Mouse (Mus musculus): ENCODE data around the gene 4930544D05Rik. TPM values are rescaled to one million over a fixed set of nuclear protein-coding genes. Genes with fewer than 3 reads are reported as not detected.

The 4930544D05Rik gene
- total RNA-seq, 2 experiments from 2014 or later = not detected

- intact Hi-C loops (cut with DNase I) = no loop called here
- no peak for DNase-seq
Observed at GRCm38 (mm10) chr11:70597301-70597700, 18.3 kb upstream of the 4930544D05Rik start.

GRCm38 (mm10) chr11:70598451-70598953 is 17.1 kb upstream of the 4930544D05Rik start:
- intact Hi-C loops (cut with DNase I) = no loop called here
- DNase-seq = no peak

DNA sequence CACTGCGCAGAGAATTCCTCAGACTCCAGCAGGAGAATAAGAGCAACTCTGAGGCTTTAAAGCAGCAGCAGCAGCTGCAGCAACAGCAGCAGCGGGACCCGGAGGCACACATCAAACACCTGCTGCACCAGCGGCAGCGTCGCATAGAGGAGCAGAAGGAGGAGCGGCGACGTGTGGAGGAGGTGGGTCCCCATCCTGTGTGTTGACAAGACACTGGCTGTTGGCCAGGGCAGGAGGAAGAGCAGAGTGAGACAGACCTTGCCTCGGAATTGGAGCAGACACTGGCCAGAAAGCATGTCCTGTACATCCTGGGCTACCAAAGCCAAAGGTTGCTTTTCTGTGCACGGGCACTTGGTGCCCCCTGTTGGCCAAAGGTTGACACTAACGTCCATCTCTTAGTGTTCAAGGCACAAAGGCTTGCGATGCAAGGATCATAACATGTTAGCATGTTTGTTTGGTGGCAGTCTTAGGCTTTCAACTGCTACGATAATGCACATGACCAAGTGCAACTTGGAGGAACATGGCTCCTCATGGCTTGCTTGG is 10.6 kb upstream of the 4930544D05Rik start:
- peak; percentile 79 for DNase-seq
- intact Hi-C loops (cut with DNase I) = loop anchor here (10.0 kb wide), 1 partner anchor 160 kb away; no protein-coding TSS in a partner anchor

GRCm38 (mm10) chr11:70606717-70607116 is 8.9 kb upstream of the 4930544D05Rik start:
- intact Hi-C loops (cut with DNase I) = loop anchor here (10.0 kb wide), 1 partner anchor 162 kb away; no protein-coding TSS in a partner anchor
- DNase-seq = no peak

DNA sequence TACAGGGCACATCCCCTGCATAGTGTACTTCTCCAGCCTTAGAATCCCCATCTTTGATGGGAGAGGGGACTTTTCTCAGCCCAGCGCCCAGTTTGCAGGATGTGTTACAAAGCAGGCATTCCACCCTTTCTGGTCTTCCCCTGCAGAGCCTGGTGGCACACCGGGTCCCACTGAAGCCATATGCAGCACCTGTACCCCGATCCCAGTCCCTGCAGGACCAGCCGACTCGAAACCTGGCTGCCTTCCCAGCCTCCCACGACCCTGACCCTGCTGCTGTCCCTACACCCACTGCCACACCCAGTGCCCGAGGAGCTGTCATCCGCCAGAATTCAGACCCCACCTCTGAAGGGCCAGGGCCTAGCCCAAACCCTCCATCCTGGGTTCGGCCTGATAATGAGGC is 8.0 kb upstream of the 4930544D05Rik start:
- intact Hi-C loops (cut with DNase I) = loop anchor here (10.0 kb wide), 1 partner anchor 163 kb away; no protein-coding TSS in a partner anchor
- no peak for DNase-seq

DNA sequence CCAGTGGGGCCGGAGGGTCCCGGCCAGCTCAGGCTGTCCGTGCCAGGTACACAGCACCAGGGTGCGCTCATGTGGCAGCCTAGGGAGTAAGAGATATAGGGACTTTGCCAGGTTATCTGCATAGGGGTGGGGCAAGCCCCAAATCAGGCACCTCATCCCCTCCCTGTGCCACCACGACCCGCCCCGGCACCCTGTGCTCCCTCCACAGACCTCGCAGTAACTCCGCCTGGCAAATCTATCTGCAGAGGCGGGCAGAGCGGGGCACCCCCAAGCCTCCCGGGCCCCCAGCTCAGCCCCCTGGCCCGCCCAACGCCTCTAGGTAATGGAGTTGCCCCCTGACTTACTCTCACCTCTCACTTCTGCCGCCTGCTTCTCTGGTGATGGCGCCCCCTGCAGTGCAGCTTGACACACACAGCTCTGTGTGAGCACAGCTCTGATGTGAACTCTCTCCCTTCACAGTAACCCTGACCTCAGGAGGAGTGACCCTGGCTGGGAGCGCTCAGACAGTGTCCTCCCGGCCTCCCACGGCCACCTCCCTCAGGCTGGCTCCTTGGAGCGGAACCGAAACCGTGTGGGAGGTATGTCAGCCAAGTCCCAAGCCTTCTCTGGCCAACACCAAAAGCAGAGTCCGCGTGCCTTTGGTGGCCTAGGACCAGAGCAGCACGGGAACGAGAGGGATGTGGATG is 7.1 kb upstream of the 4930544D05Rik start:
- peak; percentile 29 for DNase-seq
- intact Hi-C loops (cut with DNase I) = loop anchor here (10.0 kb wide), 1 partner anchor 164 kb away; no protein-coding TSS in a partner anchor

DNA sequence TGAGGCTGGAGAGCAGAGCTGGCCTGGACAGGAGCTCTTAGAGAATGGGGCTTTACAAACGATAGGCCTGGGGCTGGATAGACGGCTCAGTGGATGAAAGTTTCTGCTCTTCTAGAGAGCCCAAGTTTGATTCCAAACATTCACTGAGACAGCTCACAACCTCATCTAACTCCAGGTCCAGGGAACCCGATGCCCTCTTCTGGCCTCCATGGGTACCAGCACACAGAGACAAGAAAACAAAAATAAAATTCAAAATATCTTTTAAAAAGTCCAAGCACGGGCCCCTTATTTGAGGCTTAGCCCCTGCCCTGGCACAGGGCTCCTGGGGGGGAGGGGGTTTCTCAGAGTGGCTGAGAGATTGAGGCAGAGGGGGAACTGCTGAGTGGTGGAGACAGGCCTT is 4.9 kb upstream of the 4930544D05Rik start:
- intact Hi-C loops (cut with DNase I) = loop anchor here (10.0 kb wide), 1 partner anchor 144 kb away; no protein-coding TSS in a partner anchor
- DNase-seq = no peak

DNA sequence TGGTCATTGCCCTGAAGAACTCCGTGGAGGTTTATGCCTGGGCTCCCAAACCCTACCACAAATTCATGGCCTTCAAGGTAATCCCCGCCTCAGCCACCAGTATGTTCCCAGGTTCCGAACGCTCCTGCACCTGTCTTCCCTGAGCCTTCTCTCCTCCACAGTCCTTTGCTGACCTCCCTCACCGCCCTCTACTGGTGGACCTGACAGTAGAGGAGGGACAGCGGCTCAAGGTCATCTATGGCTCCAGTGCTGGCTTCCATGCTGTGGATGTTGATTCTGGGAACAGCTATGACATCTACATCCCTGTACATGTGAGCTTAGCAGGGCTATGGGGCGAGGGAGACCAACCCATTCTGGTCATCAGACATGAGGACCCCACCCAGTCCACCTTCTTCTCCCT is 3.1 kb upstream of the 4930544D05Rik start:
- intact Hi-C loops (cut with DNase I) = loop anchor here (10.0 kb wide), 1 partner anchor 142 kb away; no protein-coding TSS in a partner anchor
- no peak for DNase-seq

- DNase-seq = no peak
- intact Hi-C loops (cut with DNase I) = loop anchor here (10.0 kb wide), 1 partner anchor 140 kb away; no protein-coding TSS in a partner anchor
Observed at GRCm38 (mm10) chr11:70615074-70615473, 574 bp upstream of the 4930544D05Rik start.

DNA sequence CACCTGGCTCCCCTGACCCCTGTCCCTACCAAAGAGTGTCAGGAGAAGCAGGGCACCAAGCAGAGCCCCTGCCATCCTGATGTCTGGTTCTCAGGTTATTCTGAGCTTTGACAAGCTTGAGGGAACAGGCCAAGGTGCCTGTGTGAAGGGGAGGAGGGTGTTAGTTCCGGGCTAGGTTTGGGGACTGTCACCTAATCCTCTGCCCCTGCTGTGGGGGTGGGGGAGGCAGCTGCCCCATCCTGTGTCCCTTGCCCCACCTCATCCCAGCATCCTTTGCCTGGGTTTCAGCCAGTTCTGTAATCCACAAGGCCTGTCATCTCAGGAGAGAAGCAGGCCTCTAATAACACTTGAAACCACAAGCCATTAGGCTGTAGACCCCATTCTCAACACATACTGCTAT is 3.5 kb downstream of the 4930544D05Rik start, which contains the start of gene Chrne:
Gene Chrne (minus strand): TSS at position 116 of the 400 bp plus-strand sequence.
- no peak for DNase-seq
- intact Hi-C loops (cut with DNase I) = loop anchor here (10.0 kb wide), 1 partner anchor 136 kb away; no protein-coding TSS in a partner anchor

GRCm38 (mm10) chr11:70621972-70622814 is 6.5 kb downstream of the 4930544D05Rik start:
- intact Hi-C loops (cut with DNase I) = no loop called here
- DNase-seq = no peak

GRCm38 (mm10) chr11:70623053-70623742 is 7.5 kb downstream of the 4930544D05Rik start:
- no peak for DNase-seq
- intact Hi-C loops (cut with DNase I) = no loop called here

GRCm38 (mm10) chr11:70625473-70625872 is 9.8 kb downstream of the 4930544D05Rik start:
- intact Hi-C loops (cut with DNase I) = no loop called here
- DNase-seq = peak; percentile 58

GRCm38 (mm10) chr11:70626877-70627276 is 11.2 kb downstream of the 4930544D05Rik start:
- DNase-seq = no peak
- intact Hi-C loops (cut with DNase I) = no loop called here

- intact Hi-C loops (cut with DNase I) = no loop called here
- no peak for DNase-seq
Observed at GRCm38 (mm10) chr11:70628431-70628830, 12.8 kb downstream of the 4930544D05Rik start.

DNA sequence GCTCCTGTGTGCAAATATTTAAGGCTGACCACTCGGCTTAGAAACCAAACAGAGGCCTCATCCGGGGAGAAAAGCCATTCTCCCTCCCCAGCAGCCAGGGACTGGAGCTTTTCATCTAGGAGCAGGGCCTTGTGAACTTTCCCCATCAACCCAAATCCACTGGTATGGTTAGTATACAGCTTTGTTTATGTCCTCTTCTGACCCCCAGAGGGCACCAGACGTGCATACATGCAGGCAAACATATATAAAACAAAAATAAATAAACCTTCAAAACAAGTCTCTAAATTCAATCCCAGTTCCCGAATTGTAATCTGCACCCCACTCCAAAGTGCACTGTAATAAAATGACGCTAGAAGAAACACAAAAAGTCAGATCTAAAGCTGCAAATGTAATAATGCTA is 13.9 kb downstream of the 4930544D05Rik start:
- no peak for DNase-seq
- intact Hi-C loops (cut with DNase I) = no loop called here

GRCm38 (mm10) chr11:70630129-70630528 is 14.5 kb downstream of the 4930544D05Rik start:
- intact Hi-C loops (cut with DNase I) = no loop called here
- DNase-seq = no peak

GRCm38 (mm10) chr11:70635601-70636000 is 20.0 kb downstream of the 4930544D05Rik start:
- no peak for DNase-seq
- intact Hi-C loops (cut with DNase I) = no loop called here

DNA sequence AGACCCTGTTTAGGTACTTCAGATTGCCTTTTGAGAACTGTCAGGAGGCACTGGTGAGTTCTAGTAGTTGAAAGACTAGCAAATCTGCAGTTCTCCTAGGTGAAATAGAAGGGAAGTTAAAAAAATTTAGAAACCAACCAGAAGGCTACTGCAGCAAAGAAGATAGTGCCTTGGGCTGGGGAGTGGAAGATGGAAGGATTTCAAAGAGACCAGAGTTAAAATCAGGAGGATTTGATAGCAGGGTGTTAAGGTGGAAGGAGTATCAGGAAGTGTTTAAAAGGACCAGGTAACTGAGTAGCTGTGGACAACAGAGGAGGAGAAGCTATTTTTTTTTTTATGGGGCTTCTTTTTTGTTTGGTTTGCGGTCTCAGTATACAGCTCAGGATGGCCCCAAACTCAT is 22.1 kb downstream of the 4930544D05Rik start:
- intact Hi-C loops (cut with DNase I) = no loop called here
- DNase-seq = no peak

DNA sequence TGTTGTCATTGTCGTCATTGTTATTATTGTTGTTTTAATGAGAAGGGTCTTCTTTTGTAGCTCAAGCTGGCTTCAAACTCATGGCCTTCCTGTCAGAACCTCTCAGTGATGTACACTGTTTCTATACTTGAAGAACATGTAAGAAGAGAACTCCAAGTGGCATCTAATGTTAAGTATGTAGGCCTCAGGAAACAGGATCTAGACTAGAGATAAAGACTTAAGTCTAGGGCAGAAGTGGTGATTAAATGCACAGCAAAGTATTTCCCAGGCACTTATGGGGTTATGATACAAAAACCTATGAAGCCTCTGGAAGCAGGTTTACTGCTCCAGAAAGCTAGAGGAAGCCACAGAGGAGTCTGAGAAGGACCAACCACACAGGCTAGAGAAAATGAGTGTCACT is 22.6 kb downstream of the 4930544D05Rik start:
- DNase-seq = no peak
- intact Hi-C loops (cut with DNase I) = no loop called here

All from left cerebral cortex, postnatal 4 days (tissue).